Mouse (Mus musculus) liver, postnatal 0 days (tissue): ENCODE data around the gene Esrrg. TPM values are rescaled to one million over a fixed set of nuclear protein-coding genes. Genes with fewer than 3 reads are reported as not detected.

Source experiments
- ATAC-seq: fragments of 200-750 bp; cut with Nextera tagmentation; 2 replicates; pipeline ENCODE4 v1.8.0; 2017; ENCODE audit warnings: mild to moderate bottlenecking, moderate library complexity
- DNase-seq: peaks from one replicate; pipeline ENCODE4 v3.0.0-alpha.2; 2016
- H3K27ac ChIP-seq: fragments of 300-500 bp; sonication (generic); 2 replicates; pipeline ENCODE4 v1.5.1; 2014; ENCODE audit warnings: antibody characterized with exemption, moderate library complexity, mild to moderate bottlenecking, low read depth
- H3K27me3 ChIP-seq: fragments of 300-500 bp; sonication (generic); 2 replicates; pipeline ENCODE4 v1.6.1; 2014; ENCODE audit warnings: low read length, control low read depth, mixed read lengths; ENCODE audit not compliant: insufficient read depth
- H3K36me3 ChIP-seq: fragments of 300-500 bp; sonication (generic); replicated peaks from 2 replicates; pipeline ENCODE4 v1.6.1; 2014; ENCODE audit warnings: mild to moderate bottlenecking, control low read depth, low read length, moderate library complexity, mixed read lengths; ENCODE audit not compliant: insufficient read depth
- H3K4me1 ChIP-seq: fragments of 300-500 bp; sonication (generic); 2 replicates; pipeline ENCODE4 v1.6.1; 2014; ENCODE audit warnings: antibody characterized with exemption, mild to moderate bottlenecking, control low read depth; ENCODE audit not compliant: insufficient read depth
- H3K4me2 ChIP-seq: fragments of 300-500 bp; sonication (generic); 2 replicates; pipeline ENCODE4 v1.6.1; 2014; ENCODE audit warnings: low read depth, mild to moderate bottlenecking, low read length, moderate library complexity, mixed read lengths
- H3K4me3 ChIP-seq: fragments of 300-500 bp; sonication (generic); 2 replicates; pipeline ENCODE4 v1.5.1; 2014; ENCODE audit warnings: low read depth, low read length
- H3K9ac ChIP-seq: fragments of 300-500 bp; sonication (generic); replicated peaks from 2 replicates; pipeline ENCODE4 v1.6.1; 2014; ENCODE audit warnings: mild to moderate bottlenecking, moderate library complexity
- H3K9me3 ChIP-seq: fragments of 300-500 bp; sonication (generic); 2 replicates; pipeline ENCODE4 v1.6.1; 2016; ENCODE audit warnings: mild to moderate bottlenecking, control low read depth, low read length, mixed read lengths
- CTCF ChIP-seq: sonication (generic); IDR thresholded peaks from 2 replicates; pipeline ENCODE4 v1.5.1; 2016; ENCODE audit warnings: antibody characterized with exemption, low read depth
- EP300 ChIP-seq: IDR thresholded peaks from 2 replicates; pipeline ENCODE4 v1.6.1; 2016; ENCODE audit warnings: antibody characterized with exemption, low read depth, mild to moderate bottlenecking
- WGBS: fragments of 180-500 bp; shearing (Covaris S2); extraction: QIAGEN DNeasy Blood & Tissue Kit; methylation state at CpG from one replicate; pipeline ENCODE4 v1.1.7; 2014; ENCODE audit not compliant: insufficient replicate concordance; 5-methylcytosine and 5-hydroxymethylcytosine counted together
- polyA plus RNA-seq: library from polyadenylated mRNA; unstranded; fragments of >200 nt; fragmentation: Nextera tagmentation; extraction: Ambion mirVana; gene quantifications from 2 replicates; pipeline ENCODE4 v1.2.1, GENCODE M21; 2015

Gene Esrrg
- polyA plus RNA-seq, 1 experiment from 2014 or later, result 0.11 TPM

DNA sequence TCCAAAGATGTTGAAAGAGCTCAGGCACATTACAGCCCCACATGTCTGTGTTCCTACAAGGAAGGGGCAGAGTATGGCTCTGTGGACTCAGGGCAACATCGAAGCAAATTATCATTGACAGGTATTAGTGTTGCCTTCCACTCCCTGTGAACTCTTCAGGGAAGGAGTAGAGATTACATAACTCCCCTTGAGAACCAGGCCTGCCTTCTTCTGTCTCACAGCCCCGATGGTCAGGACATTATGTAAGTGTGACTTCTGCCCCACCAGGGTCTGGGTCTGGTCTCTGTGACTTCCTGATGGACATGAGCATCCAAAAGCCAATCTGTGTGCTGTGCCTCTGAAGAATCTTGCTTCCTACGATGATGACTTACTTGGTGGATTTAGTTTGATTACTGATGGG is 438.6 kb downstream of the Esrrg start:
- DNase-seq (no peak), ATAC-seq (no peak)
- Histone ChIP-seq H3K27me3 (no peaks in the 10 kb centered on the region), H3K4me2 (no peak overlapping the region), H3K27ac (no peak overlapping the region), H3K9ac (no peak overlapping the region), H3K9me3 (0 out of 2 replicates have a peak, but pooled peaks cover 2% of the 10 kb centered on the region), H3K36me3 (no peaks in the 10 kb centered on the region), H3K4me1 (no peaks in the 10 kb centered on the region), H3K4me3 (no peak overlapping the region)
- 64% methylated on average over 3 of the region's 3 CpGs for WGBS
- TF ChIP-seq EP300 (no peak), CTCF (no peak)

DNA sequence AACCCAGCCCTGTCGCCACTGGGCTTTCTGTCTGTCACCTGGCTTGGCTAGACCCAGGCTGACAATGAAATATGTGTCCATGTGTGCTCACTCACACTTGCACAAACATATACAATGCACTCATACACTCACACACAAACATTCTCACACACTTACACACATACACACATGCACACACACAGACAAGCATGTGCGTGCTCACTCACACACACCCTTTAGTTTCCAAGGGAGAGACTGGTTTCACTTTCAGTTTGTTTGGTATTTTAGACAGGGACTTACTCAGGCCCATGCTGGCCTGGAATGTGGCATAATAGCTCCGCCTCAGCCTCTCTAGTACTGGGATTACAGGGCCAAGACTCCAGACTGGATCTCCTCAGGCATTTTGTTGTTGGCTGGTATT is 447.3 kb downstream of the Esrrg start:
- Histone ChIP-seq H3K36me3 (no peaks in the 10 kb centered on the region), H3K27ac (no peak overlapping the region), H3K4me1 (0 out of 2 replicates have a peak, but pooled peaks cover 2% of the 10 kb centered on the region), H3K4me3 (no peak overlapping the region), H3K9me3 (no peaks in the 10 kb centered on the region), H3K9ac (no peak overlapping the region), H3K27me3 (no peaks in the 10 kb centered on the region), H3K4me2 (peak overlapping the region; percentile 52)
- ATAC-seq (peak; percentile 29; the same call in 1 of the 2 replicates), DNase-seq (no peak)
- 50% methylated on average over 3 of the region's 3 CpGs for WGBS
- no peak for TF ChIP-seq EP300
- no peak for TF ChIP-seq CTCF

DNA sequence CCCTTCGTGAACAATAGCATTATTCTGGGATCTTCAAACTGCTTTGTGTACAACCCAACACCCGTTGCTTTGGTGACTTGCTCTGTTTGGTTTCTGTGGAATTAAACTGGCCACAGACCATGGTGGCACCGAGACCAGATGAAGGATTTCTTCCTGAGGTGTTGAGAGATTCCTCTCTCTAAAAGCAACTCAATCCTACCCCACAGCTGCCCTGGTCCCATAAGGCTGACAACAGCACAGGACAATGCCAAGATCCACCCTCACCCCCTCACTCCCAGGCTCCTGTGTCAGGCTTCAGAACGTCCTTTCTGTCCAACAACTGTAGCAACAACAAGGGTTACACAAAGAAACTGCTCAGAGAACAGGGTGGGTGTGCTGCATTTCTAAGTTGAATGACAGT is 449.3 kb downstream of the Esrrg start:
- ATAC-seq, result no peak
- 65% methylated on average over 4 of the region's 4 CpGs for WGBS
- no peaks in the 10 kb centered on the region for H3K36me3 ChIP-seq
- no peak for TF ChIP-seq EP300
- no peak for TF ChIP-seq CTCF
- H3K4me3 ChIP-seq, result no peak overlapping the region
- no peak overlapping the region for H3K27ac ChIP-seq
- no peak for DNase-seq
- no peaks in the 10 kb centered on the region for H3K27me3 ChIP-seq
- 0 out of 2 replicates have a peak, but pooled peaks cover 2% of the 10 kb centered on the region for H3K4me1 ChIP-seq
- H3K9ac ChIP-seq, result no peak overlapping the region
- no peak overlapping the region for H3K4me2 ChIP-seq
- no peaks in the 10 kb centered on the region for H3K9me3 ChIP-seq

DNA sequence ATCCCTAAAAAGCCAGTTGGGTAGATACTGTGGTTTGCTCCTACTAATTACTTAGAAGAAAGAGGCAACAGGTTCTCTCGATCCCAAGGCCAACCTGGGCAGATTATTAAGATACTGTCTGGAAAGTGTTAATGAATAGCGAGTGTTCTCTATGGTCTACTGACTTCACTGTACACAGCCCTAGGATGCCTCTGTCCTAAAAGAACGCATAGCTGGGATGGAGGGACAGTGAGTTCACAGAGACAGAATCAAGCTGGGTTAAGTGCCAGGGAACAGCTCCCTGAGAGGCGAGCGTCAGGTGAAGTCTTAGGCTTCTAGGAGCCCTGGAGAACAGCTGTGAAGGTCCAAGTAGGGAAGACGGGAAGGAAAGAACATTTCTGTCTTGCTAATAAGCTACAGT is 450.4 kb downstream of the Esrrg start:
- Histone ChIP-seq H3K27me3 (no peaks in the 10 kb centered on the region), H3K4me1 (0 out of 2 replicates have a peak, but pooled peaks cover 2% of the 10 kb centered on the region), H3K9me3 (no peaks in the 10 kb centered on the region), H3K27ac (no peak overlapping the region), H3K36me3 (no peaks in the 10 kb centered on the region), H3K4me2 (no peak overlapping the region), H3K4me3 (no peak overlapping the region), H3K9ac (no peak overlapping the region)
- no peak for ATAC-seq
- no peak for DNase-seq
- TF ChIP-seq CTCF (no peak), EP300 (no peak)
- WGBS, result 80% methylated on average over 6 of the region's 6 CpGs

DNA sequence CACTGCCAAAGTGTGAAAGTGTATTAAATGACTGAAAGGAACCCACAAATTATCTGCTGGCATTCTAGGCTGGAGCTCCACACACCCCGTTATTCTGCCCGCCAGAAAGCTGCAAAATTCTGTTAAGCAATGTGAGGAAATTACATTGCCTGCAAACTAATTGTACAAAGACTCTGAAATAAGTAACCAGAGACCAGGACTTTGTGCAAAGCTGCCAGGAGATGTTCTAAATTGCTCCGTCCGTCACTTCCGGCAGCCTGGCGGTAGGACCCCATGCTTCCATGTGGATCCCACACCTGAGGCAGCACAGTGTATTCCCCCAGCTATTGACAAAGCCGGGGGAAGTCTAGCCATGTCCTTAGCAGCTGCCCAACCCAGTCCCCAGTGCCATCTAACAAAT is 451.9 kb downstream of the Esrrg start:
- Histone ChIP-seq H3K4me2 (no peak overlapping the region), H3K4me1 (0 out of 2 replicates have a peak, but pooled peaks cover 2% of the 10 kb centered on the region), H3K9me3 (no peaks in the 10 kb centered on the region), H3K36me3 (no peaks in the 10 kb centered on the region), H3K4me3 (no peak overlapping the region), H3K27me3 (no peaks in the 10 kb centered on the region), H3K27ac (no peak overlapping the region), H3K9ac (no peak overlapping the region)
- TF ChIP-seq CTCF (no peak), EP300 (no peak)
- no peak for ATAC-seq
- 77% methylated on average over 7 of the region's 7 CpGs for WGBS
- no peak for DNase-seq

DNA sequence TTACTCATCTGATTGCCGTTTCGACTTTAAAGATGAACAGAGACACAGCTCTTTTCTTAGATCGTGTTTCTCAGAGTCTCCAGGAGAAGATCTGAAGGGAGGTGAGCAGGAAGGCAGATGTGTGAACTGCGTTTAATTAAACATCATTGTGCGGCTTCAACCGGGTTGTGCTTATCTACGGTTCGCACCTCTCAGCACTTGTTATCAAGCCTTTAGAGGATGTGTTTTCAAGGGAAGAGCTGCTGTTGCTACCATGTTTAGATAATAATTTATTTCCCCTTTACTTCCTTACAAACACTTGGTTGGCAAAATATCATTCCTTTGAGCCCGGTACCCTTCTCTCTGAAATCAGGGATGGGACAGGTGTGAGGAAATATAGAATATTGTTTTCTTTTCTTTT is 460.2 kb downstream of the Esrrg start:
- H3K9ac ChIP-seq, result no peak overlapping the region
- no peaks in the 10 kb centered on the region for H3K9me3 ChIP-seq
- no peaks in the 10 kb centered on the region for H3K36me3 ChIP-seq
- H3K4me1 ChIP-seq, result no peaks in the 10 kb centered on the region
- ATAC-seq (no peak), DNase-seq (no peak)
- no peak overlapping the region for H3K27ac ChIP-seq
- no peaks in the 10 kb centered on the region for H3K27me3 ChIP-seq
- H3K4me3 ChIP-seq, result no peak overlapping the region
- WGBS, result 43% methylated on average over 9 of the region's 9 CpGs
- TF ChIP-seq EP300 (no peak), CTCF (no peak)
- H3K4me2 ChIP-seq, result no peak overlapping the region

DNA sequence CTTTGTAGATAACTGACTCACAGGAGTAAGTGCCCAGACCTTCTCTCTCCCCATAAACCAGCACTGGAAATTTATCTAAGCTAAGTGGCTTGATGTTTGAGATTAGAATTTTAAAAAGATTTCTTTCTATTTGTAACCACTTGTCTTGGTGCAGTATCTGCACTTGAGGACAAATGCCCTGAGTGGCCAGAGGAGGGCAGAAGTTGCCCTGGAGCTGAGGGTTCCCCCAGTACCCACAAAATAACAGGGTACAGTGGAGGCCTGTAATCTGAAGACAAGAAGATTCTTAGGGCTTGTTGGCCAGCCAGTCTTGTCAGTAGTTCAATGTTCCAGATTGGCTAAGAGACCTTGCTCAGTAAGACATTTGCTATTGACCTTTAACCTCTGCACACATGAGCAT is 461.3 kb downstream of the Esrrg start:
- no peak for TF ChIP-seq CTCF
- TF ChIP-seq EP300, result no peak
- Histone ChIP-seq H3K27me3 (no peaks in the 10 kb centered on the region), H3K4me2 (no peak overlapping the region), H3K27ac (no peak overlapping the region), H3K9me3 (no peaks in the 10 kb centered on the region), H3K36me3 (no peaks in the 10 kb centered on the region), H3K9ac (no peak overlapping the region), H3K4me1 (no peaks in the 10 kb centered on the region), H3K4me3 (no peak overlapping the region)
- DNase-seq (no peak), ATAC-seq (no peak)
